Comparison of ENCODE assay signal across 19 mouse cellular contexts in the genomic region with DNA sequence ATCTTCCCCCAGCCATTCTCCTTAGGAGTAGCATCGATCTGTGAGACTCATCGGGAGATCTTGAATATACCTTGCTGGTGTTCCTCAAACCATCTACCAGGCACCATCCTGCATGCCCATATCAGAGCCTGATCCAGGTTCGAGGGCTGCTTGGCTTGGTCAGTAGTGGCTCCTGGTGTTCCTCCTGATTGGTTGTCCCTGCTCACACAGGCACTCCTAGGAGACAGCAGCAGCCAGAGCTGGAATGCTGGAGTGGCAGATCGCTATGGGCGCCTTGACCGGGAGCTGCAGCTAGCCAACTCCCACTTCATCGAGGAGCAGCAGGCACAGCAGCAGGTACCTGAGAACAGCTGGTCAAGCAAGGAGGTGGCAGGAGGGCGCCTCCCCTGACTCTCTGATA. TPM values are rescaled to one million over a fixed set of nuclear protein-coding genes. Genes with fewer than 3 reads are reported as not detected.
A peak's percentile ranks its signal among the peaks of the same experiment; 100 is the strongest.
DNase-seq lines count a peak whose midpoint lies in the region; ATAC-seq lines count a peak whose summit lies in the region.
"Had no signal": no experiment of that assay in that cellular context is flagged by ENCODE, and none has a peak within 500 bp of the region (broad histone marks: within the 10 kb centered on the region; RNA-seq: fewer than 3 reads in every experiment).

No protein-coding gene starts in this region.

- H3K9me3 ChIP-seq in hindbrain, embryonic 16.5 days (ENCODE audit: control insufficient read depth, low read length): no peaks in the 10 kb centered on the region
- no peaks in the 10 kb centered on the region for H3K9me3 ChIP-seq in hindbrain, embryonic 12.5 days (replicated peaks)
- no peaks in the 10 kb centered on the region for H3K9me3 ChIP-seq in neural tube, embryonic 13.5 days
- H3K9me3 ChIP-seq: heart, embryonic 10.5 days; midbrain, embryonic 10.5 days; neural tube, embryonic 12.5 days; stomach, embryonic 15.5 days had no signal

- H3K27ac ChIP-seq in hindbrain, embryonic 16.5 days (ENCODE audit: low read depth, low read length): peak overlapping the region; percentile 65
- H3K27ac ChIP-seq in hindbrain, embryonic 12.5 days: no peak overlapping the region
- H3K27ac ChIP-seq in neural tube, embryonic 13.5 days (replicated peaks): peak overlapping the region; percentile 23; the same call in 1 of the 2 replicates
- H3K27ac ChIP-seq: heart, embryonic 10.5 days; midbrain, embryonic 10.5 days; neural tube, embryonic 12.5 days; stomach, embryonic 15.5 days had no signal

- H3K4me1 ChIP-seq in hindbrain, embryonic 16.5 days (ENCODE audit: control insufficient read depth, insufficient read depth, low read depth, low read length): peaks cover 4% of the 10 kb centered on the region; the same call in 1 of the 2 replicates
- no peaks in the 10 kb centered on the region for H3K4me1 ChIP-seq in hindbrain, embryonic 12.5 days
- H3K4me1 ChIP-seq in neural tube, embryonic 13.5 days (replicated peaks): 0 out of 2 replicates have a peak, but pooled peaks cover 13% of the 10 kb centered on the region
- H3K4me1 ChIP-seq: midbrain, embryonic 10.5 days; stomach, embryonic 15.5 days had no signal

- H3K4me2 ChIP-seq in hindbrain, embryonic 16.5 days (ENCODE audit: low read length): no peak overlapping the region
- H3K4me2 ChIP-seq in hindbrain, embryonic 12.5 days (replicated peaks): no peak overlapping the region
- no peak overlapping the region for H3K4me2 ChIP-seq in neural tube, embryonic 13.5 days
- H3K4me2 ChIP-seq: neural tube, embryonic 12.5 days; stomach, embryonic 15.5 days had no signal

- peak; percentile 89 for DNase-seq in heart, adult 11 months
- no peak for DNase-seq in heart, postnatal 25 days (ENCODE audit: low spot score)
- no peak for DNase-seq in neural tube, embryonic 10.5 days (ENCODE audit: extremely low spot score, low spot score)
- no peak for DNase-seq in spleen, adult 12 weeks (ENCODE audit: low spot score)
- DNase-seq: adrenal gland, adult 8-10 months; kidney, adult 9 months; kidney, postnatal 14 days; layer of hippocampus, postnatal 36 days; right cerebral cortex, adult 18-20 months; right cerebral cortex, postnatal 4 days had no signal

- no peak overlapping the region for H3K4me3 ChIP-seq in hindbrain, embryonic 16.5 days (ENCODE audit: low read length)
- no peak overlapping the region for H3K4me3 ChIP-seq in hindbrain, embryonic 12.5 days
- no peak overlapping the region for H3K4me3 ChIP-seq in neural tube, embryonic 13.5 days
- H3K4me3 ChIP-seq: heart, embryonic 10.5 days; midbrain, embryonic 10.5 days; neural tube, embryonic 12.5 days; stomach, embryonic 15.5 days had no signal

- peaks cover 16% of the 10 kb centered on the region for H3K36me3 ChIP-seq in hindbrain, embryonic 16.5 days (ENCODE audit: control insufficient read depth, insufficient read depth, low read length)
- H3K36me3 ChIP-seq in hindbrain, embryonic 12.5 days: peaks cover 62% of the 10 kb centered on the region
- peaks cover 81% of the 10 kb centered on the region for H3K36me3 ChIP-seq in neural tube, embryonic 13.5 days

- 66% methylated on average over 8 of the region's 8 CpGs for WGBS in hindbrain, embryonic 16.5 days
- 80% methylated on average over 8 of the region's 8 CpGs for WGBS in hindbrain, embryonic 12.5 days
- WGBS in neural tube, embryonic 13.5 days: 86% methylated on average over 8 of the region's 8 CpGs

- peak; percentile 32; the same call in 1 of the 2 replicates for ATAC-seq in hindbrain, embryonic 16.5 days
- no peak for ATAC-seq in hindbrain, embryonic 12.5 days (ENCODE audit: low FRiP score)
- ATAC-seq in neural tube, embryonic 13.5 days (ENCODE audit: low read depth): no peak
- ATAC-seq: intestine, embryonic 16.5 days; lung, postnatal 0 days had no signal

- intact Hi-C loops in heart, postnatal 25 days (cut with DNase I): no loop called here

- H3K27me3 ChIP-seq in hindbrain, embryonic 16.5 days (replicated peaks; ENCODE audit: control insufficient read depth, insufficient read depth, low read length): no peaks in the 10 kb centered on the region
- H3K27me3 ChIP-seq in hindbrain, embryonic 12.5 days: no peaks in the 10 kb centered on the region
- no peaks in the 10 kb centered on the region for H3K27me3 ChIP-seq in neural tube, embryonic 13.5 days
- H3K27me3 ChIP-seq: neural tube, embryonic 12.5 days; stomach, embryonic 15.5 days had no signal

- no peak overlapping the region for H3K9ac ChIP-seq in hindbrain, embryonic 16.5 days (ENCODE audit: low read depth, low read length)
- no peak overlapping the region for H3K9ac ChIP-seq in hindbrain, embryonic 12.5 days
- no peak overlapping the region for H3K9ac ChIP-seq in neural tube, embryonic 13.5 days
- H3K9ac ChIP-seq: neural tube, embryonic 12.5 days; stomach, embryonic 15.5 days had no signal

RNA-seq across cellular contexts. Expression of gene Stx6, which starts 32.7 kb away (rescaled TPM):
- total RNA-seq in heart, postnatal 25 days (2021): 10 to 100 TPM; 25.2 to 26.5 TPM
- polyA plus RNA-seq in hindbrain, embryonic 16.5 days (2015; fragmentation: Nextera tagmentation; extraction: Ambion mirVana): 82.9 and 93.7 TPM in 2 replicates
- polyA plus RNA-seq in hindbrain, embryonic 12.5 days (2016; fragmentation: Nextera tagmentation; extraction: Ambion mirVana): 119 and 123 TPM in 2 replicates
- 106 and 121 TPM in 2 replicates for polyA plus RNA-seq in neural tube, embryonic 13.5 days (2015; fragmentation: Nextera tagmentation; extraction: Ambion mirVana)

RNA-seq across cellular contexts. Expression of gene Mr1, which starts 44.6 kb away (rescaled TPM):
- 1 to 10 TPM; 5.9 to 6.4 TPM for total RNA-seq in heart, postnatal 25 days (2021)
- 2.1 and 2.5 TPM in 2 replicates for polyA plus RNA-seq in hindbrain, embryonic 16.5 days (2015; fragmentation: Nextera tagmentation; extraction: Ambion mirVana)
- polyA plus RNA-seq in hindbrain, embryonic 12.5 days (2016; fragmentation: Nextera tagmentation; extraction: Ambion mirVana): 2.1 and 2.4 TPM in 2 replicates
- 1.3 TPM in 2 replicates for polyA plus RNA-seq in neural tube, embryonic 13.5 days (2015; fragmentation: Nextera tagmentation; extraction: Ambion mirVana)

RNA-seq across cellular contexts. Expression of gene BC034090, which starts 53.0 kb away (rescaled TPM):
- 10 to 100 TPM; 38.0 to 41.4 TPM for total RNA-seq in heart, postnatal 25 days (2021)
- polyA plus RNA-seq in hindbrain, embryonic 16.5 days (2015; fragmentation: Nextera tagmentation; extraction: Ambion mirVana): 6.0 and 6.1 TPM in 2 replicates
- 5.0 and 5.4 TPM in 2 replicates for polyA plus RNA-seq in hindbrain, embryonic 12.5 days (2016; fragmentation: Nextera tagmentation; extraction: Ambion mirVana)
- 3.5 and 6.4 TPM in 2 replicates for polyA plus RNA-seq in neural tube, embryonic 13.5 days (2015; fragmentation: Nextera tagmentation; extraction: Ambion mirVana)
